Comparison of ENCODE assay signal across 19 mouse cellular contexts in genomic region chr2:137953144-137953543, GRCm38 (mm10).
"Had no signal": no experiment of that assay in that cellular context is flagged by ENCODE, and none has a peak within 500 bp of the region (broad histone marks: within the 10 kb centered on the region; RNA-seq: fewer than 3 reads in every experiment).

No protein-coding gene starts in this region.

- H3K27me3 ChIP-seq: midbrain, embryonic 12.5 days; neural tube, embryonic 13.5 days; neural tube, embryonic 15.5 days had no signal

- DNase-seq: lung, adult 18-20 months; lung, embryonic 14.5 days; lung, postnatal 10 days; lung, postnatal 4 days; midbrain, embryonic 14.5 days; retina, postnatal 1 day; right cerebral cortex, adult 18-20 months; right cerebral cortex, postnatal 25 days; right cerebral cortex, postnatal 4 days; spleen, adult 18-20 months; thymus, adult 18-20 months; thymus, postnatal 25 days; thymus, postnatal 4 days had no signal

- H3K9me3 ChIP-seq: midbrain, embryonic 10.5 days; midbrain, embryonic 12.5 days; neural tube, embryonic 13.5 days; neural tube, embryonic 15.5 days had no signal

- H3K4me3 ChIP-seq: midbrain, embryonic 10.5 days; midbrain, embryonic 12.5 days; myocyte; neural tube, embryonic 13.5 days; neural tube, embryonic 15.5 days had no signal

- H3K4me1 ChIP-seq: midbrain, embryonic 10.5 days; midbrain, embryonic 12.5 days; neural tube, embryonic 13.5 days; neural tube, embryonic 15.5 days had no signal

- H3K9ac ChIP-seq: lung, embryonic 14.5 days; midbrain, embryonic 12.5 days; neural tube, embryonic 13.5 days; neural tube, embryonic 15.5 days had no signal

- H3K27ac ChIP-seq: midbrain, embryonic 10.5 days; midbrain, embryonic 12.5 days; neural tube, embryonic 13.5 days; neural tube, embryonic 15.5 days had no signal

- H3K4me2 ChIP-seq: lung, embryonic 14.5 days; midbrain, embryonic 12.5 days; neural tube, embryonic 13.5 days; neural tube, embryonic 15.5 days had no signal

- ATAC-seq: midbrain, embryonic 16.5 days had no signal

- H3K36me3 ChIP-seq: midbrain, embryonic 10.5 days; midbrain, embryonic 12.5 days; neural tube, embryonic 13.5 days; neural tube, embryonic 15.5 days had no signal
